Mouse (Mus musculus): ENCODE measurements at regions not wholly inside any gene's neighbourhood (a gene's known extent, or its start where the extent isn't known, plus 50 kb on each side); places are given as distances from the start of the nearest gene placed in this dataset.

DNA sequence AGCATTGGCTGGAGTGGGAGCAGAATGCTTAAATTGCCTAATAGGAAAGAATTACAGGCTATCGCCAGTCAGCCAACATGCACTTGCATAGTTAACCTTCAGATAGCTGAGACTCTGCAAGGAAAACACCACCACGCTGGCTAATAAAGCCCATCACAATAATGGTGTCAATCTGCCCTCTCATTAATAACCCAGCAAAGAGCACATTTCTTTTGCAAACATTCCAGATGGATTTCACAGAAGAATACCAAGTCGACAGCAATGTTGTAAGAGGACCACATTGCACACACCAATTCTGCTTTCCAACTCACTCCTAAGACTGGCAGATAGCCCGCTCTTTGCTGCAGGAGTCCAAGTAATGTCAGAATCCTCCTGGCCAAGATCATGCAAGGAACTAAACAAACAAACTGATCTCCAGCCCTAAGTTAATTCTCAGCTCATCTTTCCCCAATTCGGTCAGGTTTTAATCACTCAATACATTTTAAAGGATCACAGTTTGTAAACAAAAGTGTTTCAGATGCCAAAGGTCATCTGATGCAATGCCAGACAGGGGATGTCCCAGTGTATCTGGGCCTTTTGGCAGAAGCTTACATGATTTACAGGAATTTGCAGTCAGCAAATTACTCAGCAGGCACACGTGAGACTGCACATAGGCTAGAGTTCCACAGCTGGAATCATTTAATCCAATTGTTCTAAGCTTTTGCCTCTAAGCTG is 198.4 kb downstream of the Klf6 start:
- no peak for DNase-seq (ENCODE audit: low read depth)

DNA sequence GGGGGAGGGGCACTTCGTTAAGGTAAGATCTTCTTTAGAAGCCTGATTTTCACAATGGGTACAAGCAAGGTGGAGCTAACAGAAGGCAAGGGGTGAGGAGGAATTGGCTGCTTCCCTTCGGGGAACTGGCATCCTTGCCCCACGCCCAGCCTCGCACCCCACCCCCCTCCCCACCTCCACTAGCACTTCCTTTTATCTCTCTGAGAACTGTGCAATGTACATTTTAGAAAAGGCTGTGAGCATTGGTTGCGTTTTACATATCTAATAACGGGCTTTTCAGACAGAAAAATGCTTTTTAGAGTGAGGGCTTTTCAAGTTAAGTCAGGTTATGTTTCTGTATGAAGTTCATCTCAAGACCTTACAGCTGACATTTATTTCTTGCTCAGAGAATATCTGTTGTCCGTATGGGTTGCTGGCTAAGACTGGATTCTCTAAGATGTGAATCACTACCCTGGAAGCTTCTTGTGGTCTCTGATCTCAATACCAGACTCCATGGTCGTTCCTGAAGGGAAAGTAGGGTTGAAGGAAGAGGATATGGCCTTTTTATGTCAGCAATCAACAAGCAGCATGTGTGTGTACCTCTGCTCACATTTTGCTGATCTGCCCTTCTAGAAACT is 199.1 kb downstream of the Klf6 start:
- no peak for DNase-seq (ENCODE audit: low read depth)

GRCm38 (mm10) chr13:6062305-6062704 is 201.0 kb downstream of the Klf6 start:
- DNase-seq (ENCODE audit: low read depth): no peak

GRCm38 (mm10) chr13:6062729-6063386 is 201.6 kb downstream of the Klf6 start:
- DNase-seq (ENCODE audit: low read depth): no peak

DNA sequence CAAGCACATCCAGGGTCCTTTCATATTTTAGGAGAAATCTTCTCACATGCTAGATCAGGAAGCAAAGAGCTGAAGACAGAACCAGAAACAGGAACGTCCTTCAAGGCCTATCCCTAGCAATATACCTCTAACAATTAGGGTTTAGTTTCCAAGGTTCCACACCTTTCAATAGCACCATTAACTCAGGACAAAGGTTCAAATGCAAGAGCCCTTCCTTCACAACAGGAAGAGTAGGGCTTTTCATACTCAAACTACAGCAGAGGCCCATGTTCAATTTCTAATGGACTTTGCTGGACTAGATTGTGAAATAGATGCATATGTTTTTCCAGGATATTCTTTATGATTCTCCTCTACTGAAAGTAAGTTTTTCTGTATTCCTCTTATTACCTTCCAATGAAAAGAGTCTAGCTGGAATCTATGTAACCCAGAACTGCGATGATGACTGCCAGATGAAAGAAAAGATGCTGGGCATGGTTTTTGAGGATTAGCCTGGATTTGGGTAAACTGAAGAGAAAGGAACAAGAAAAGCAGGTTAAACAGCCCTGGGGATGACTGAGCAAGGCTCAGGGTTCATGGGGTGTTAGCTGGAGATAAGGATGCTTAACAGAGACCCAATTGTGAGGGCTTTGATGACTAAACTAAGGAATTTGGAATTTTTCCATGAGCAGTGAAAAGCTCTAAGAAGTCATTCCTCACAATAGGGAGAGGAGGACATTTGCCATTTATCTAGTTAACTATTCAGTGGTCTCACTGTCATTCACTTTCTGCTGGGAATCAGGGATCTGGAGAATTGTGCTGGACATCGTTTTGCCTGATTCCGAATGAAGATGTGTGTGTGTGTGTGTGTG is 215.9 kb downstream of the Klf6 start:
- no peak for DNase-seq (ENCODE audit: low read depth)

DNA sequence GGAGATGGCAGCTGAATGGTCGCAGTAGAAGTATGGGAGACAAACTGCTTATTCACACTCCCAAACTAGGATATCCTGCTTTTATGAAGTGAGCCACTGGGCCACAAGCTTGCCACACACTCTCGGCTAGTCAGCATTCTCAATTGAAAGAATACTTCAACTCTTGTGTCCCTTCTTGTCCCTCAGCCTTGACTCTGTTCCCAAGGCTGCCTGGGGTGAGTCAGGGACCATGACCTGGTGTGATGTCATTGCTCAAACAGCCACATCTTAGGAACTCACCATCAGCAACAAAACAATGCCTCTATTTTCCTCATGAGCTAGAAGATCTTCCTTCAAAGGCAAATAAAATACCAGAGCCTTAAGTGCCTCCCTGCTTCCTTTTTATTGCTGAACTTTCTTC is 224.6 kb downstream of the Klf6 start:
- no peak for DNase-seq (ENCODE audit: low read depth)

- DNase-seq (ENCODE audit: low read depth): no peak
Measured at GRCm38 (mm10) chr13:6109018-6109657, 247.9 kb downstream of the Klf6 start.

DNA sequence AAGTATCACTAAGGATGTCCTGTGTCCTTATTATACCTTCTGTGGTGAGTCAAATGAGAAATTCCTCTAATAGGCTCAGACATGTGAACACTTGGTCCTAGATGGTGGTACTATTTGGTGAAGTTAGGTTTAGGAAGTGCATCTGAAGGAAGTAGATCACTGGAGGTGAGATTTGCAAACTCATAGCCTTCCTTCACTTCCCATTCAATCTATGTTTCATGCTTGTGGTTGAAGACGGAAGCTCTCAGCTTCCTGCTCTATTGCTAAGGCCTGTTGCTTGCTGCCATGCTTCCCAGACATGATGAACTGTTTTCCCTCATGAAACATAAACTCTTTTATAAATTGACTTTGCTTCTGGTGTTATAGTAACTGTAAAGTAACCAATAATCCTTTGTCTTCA is 258.4 kb downstream of the Klf6 start:
- DNase-seq (ENCODE audit: low read depth): no peak

- no peak for DNase-seq (ENCODE audit: low read depth)
Measured at GRCm38 (mm10) chr13:6127311-6127710, 266.0 kb downstream of the Klf6 start.

GRCm38 (mm10) chr13:6128903-6129302 is 267.6 kb downstream of the Klf6 start:
- no peak for DNase-seq (ENCODE audit: low read depth)

- no peak for DNase-seq (ENCODE audit: low read depth)
Measured at GRCm38 (mm10) chr13:6131363-6131762, 270.1 kb downstream of the Klf6 start.

- no peak for DNase-seq (ENCODE audit: low read depth)
Measured at GRCm38 (mm10) chr13:6137170-6137569, 275.9 kb downstream of the Klf6 start.

- DNase-seq (ENCODE audit: low read depth): no peak
Measured at GRCm38 (mm10) chr13:6142771-6143170, 281.5 kb downstream of the Klf6 start.

GRCm38 (mm10) chr13:6153657-6154056 is 292.4 kb downstream of the Klf6 start:
- DNase-seq (ENCODE audit: low read depth): no peak

- DNase-seq (ENCODE audit: low read depth): no peak
Measured at GRCm38 (mm10) chr13:6156191-6156590, 294.9 kb downstream of the Klf6 start.

DNA sequence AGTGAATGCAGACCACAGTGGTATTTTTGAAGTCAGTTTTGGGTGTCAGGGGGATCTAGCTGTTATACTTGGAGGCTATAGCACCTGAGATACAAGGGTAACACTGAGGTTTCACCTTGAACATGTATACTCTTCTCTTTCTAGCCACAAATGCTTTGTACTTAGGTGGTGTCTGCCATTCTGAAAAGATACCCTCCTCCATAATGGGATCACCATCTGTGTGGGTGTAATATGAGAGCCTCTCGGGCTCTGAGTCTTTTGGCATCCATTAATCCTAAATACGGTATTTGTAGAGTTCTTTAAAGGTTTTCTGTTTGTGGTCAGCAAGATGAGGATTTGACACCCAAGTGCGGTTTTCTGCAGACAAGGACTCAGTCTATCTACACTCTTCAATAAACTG is 295.7 kb downstream of the Klf6 start:
- DNase-seq (ENCODE audit: low read depth): no peak

DNA sequence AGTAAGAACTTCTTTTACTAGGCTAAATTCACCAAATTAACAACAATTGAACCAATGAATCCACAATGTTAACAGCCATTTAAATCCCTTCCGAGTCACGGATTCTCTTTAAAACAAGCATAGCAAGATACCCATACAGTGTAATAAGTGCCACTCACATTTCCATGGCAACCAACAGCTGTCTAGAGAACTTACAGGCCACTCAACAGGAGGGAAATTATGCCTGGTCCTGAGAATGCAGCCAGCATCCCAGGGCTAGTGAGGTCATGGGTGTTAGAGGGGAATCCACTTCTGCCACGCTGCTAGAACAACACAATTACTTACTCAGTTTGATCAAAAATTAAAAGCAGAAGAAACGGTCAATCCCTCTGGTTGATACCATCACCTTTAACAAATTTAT is 296.7 kb downstream of the Klf6 start:
- no peak for DNase-seq (ENCODE audit: low read depth)

DNA sequence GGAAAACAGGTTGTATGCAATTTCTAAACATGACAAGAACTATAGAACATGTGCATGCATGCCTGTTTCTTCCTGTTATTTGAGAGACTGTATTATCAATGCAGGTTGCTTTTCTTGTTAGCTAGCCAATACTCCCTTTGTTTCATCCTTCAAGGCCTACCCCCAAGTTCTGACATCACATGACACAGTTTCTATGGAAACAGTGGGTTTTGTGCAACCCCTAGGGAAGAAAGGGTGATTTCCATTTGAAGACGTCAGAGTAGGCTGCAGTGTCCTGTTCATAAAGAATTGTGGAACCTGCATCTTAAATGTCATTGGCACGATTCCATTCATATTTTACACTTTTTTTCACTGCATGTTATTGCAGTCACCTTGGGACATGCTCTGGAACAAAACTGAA is 298.1 kb downstream of the Klf6 start:
- no peak for DNase-seq (ENCODE audit: low read depth)

DNA sequence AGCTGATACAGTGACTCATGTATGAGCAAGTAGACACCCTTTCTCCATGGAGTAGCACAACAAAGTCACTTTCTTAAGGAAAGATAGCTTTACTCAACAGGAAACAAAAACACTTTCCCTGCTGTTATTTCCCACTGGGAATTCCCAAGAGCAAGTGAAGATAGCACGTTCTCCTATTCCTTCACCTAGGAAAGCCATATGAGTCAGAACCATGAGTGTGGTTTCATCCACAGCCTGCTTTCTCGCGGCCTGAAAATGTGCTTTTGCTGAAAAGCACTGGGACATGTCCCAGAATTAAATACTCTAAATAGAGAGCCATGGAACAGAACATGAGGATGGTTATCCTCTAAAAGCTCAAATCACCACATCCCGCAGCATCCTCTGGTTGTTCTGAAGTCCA is 304.6 kb downstream of the Klf6 start:
- DNase-seq (ENCODE audit: low read depth): no peak

GRCm38 (mm10) chr13:6167055-6167761 is 305.9 kb downstream of the Klf6 start:
- no peak for DNase-seq (ENCODE audit: low read depth)

- DNase-seq (ENCODE audit: low read depth): no peak
Measured at GRCm38 (mm10) chr13:6173095-6173494, 311.8 kb downstream of the Klf6 start.
